Mouse (Mus musculus): ENCODE results near the gene Slc4a2. TPM values are rescaled to one million over a fixed set of nuclear protein-coding genes. Genes with fewer than 3 reads are reported as not detected.

The Slc4a2 gene
- total RNA-seq (2022): 10 to 100 TPM; 21.9 to 32.5 (median 24.7) TPM

DNA sequence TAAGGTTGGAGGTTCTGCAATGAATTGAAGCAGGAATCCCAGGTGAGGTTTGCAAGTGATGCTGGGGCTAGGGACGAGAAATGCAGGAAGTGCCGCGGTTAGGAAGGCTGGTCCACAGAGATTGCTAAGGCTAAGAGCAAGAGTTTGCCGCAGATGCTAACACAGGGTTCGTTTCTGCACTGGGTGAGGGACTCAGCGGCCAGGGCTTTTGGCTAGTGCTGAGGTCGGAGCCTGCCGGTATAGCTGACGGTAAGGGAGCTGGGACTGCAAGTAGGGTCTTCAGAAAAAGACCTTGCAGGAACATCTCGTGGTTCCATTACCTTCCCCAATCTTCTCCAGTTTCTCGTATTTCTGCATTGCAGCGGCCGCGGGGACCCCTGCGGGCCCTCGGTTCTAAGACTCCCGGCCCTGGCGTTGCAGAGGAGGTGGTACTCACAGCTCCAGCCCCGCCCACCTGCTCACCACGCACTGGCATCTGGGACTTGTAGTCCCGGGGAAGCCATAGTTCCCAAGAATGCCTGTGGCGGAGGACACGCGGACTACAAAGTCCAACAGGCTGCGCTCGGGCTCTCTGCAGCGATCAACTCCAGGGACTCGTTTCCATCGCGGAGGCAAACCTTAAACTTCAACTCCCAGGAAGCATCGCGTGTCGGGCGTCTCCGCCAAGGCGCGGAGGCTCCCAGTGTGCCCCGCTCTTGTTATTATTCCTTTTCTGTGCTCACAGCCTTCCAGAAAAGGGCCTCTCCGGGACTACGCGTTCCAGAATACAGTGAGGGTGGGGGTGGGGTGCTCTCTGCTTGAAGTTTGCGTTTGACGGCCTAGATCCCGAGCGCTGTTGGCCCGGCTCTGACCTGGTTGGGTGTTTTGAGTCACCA is at the start of gene Slc4a2, which contains the start of gene Cdk5:
Gene Slc4a2 (plus strand): TSS at position 709 of the 875 bp plus-strand sequence.
Gene Cdk5 (minus strand): TSS at position 402 of the 875 bp plus-strand sequence.
- peak; percentile 99 for DNase-seq (ENCODE audit: low spot score)

- no peak for DNase-seq (ENCODE audit: low spot score)
These were observed 49.4 kb upstream of the Slc4a2 start for GRCm38 (mm10) chr5:24374216-24374615.

GRCm38 (mm10) chr5:24374666-24375328 is 48.8 kb upstream of the Slc4a2 start:
- DNase-seq (ENCODE audit: low spot score): no peak

DNA sequence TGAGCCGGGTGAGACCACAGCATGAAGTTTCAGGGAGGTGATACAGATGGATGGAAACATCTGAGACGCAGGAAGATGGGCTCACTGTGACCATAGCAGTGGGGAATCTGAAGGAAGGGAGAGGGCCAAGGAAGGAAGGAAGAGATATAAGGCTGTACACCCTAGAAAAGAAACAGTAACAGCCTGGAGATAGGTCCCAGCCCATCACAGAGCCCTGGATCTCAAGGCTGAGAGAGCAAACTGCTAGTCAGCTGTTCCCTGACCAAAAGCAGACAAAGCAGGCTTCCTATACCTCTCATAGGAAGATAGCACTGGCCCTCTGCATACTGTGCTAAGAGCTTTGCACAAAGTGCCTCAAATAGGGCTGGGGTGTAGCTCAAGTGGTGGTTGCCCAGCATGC is 44.9 kb upstream of the Slc4a2 start:
- no peak for DNase-seq (ENCODE audit: low spot score)

- no peak for DNase-seq (ENCODE audit: low spot score)
These were observed 44.1 kb upstream of the Slc4a2 start for GRCm38 (mm10) chr5:24379501-24379900.

- DNase-seq (ENCODE audit: low spot score): no peak
These were observed 43.1 kb upstream of the Slc4a2 start for GRCm38 (mm10) chr5:24380499-24380898.

- DNase-seq (ENCODE audit: low spot score): no peak
These were observed 42.2 kb upstream of the Slc4a2 start for GRCm38 (mm10) chr5:24381486-24381885.

GRCm38 (mm10) chr5:24381988-24382387 is 41.6 kb upstream of the Slc4a2 start:
- no peak for DNase-seq (ENCODE audit: low spot score)

GRCm38 (mm10) chr5:24383026-24383859 is 40.4 kb upstream of the Slc4a2 start:
- peak; percentile 87 for DNase-seq (ENCODE audit: low spot score)

GRCm38 (mm10) chr5:24384407-24384806 is 39.2 kb upstream of the Slc4a2 start:
- DNase-seq (ENCODE audit: low spot score): peak; percentile 82

DNA sequence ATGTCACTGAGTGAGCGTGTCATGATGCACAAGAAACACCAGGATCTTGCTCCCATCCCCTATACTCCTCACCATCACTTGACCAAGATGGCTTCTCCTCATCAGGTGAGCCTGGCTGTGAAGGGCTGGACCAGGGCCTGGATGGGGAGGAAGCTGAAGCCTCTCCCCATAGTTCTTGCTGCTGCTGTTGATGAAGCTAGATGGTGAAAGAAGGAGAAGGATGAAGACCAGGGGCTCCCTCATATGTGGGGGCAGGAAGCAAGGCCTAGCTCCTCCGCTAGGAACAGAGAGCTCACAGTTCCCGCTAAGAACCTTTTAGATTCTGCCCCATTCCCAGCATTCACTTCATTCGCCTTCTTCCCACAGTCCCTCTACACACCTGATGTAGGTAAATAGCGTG is 38.3 kb upstream of the Slc4a2 start:
- no peak for DNase-seq (ENCODE audit: low spot score)

- no peak for DNase-seq (ENCODE audit: low spot score)
These were observed 37.6 kb upstream of the Slc4a2 start for GRCm38 (mm10) chr5:24385887-24386550.

DNA sequence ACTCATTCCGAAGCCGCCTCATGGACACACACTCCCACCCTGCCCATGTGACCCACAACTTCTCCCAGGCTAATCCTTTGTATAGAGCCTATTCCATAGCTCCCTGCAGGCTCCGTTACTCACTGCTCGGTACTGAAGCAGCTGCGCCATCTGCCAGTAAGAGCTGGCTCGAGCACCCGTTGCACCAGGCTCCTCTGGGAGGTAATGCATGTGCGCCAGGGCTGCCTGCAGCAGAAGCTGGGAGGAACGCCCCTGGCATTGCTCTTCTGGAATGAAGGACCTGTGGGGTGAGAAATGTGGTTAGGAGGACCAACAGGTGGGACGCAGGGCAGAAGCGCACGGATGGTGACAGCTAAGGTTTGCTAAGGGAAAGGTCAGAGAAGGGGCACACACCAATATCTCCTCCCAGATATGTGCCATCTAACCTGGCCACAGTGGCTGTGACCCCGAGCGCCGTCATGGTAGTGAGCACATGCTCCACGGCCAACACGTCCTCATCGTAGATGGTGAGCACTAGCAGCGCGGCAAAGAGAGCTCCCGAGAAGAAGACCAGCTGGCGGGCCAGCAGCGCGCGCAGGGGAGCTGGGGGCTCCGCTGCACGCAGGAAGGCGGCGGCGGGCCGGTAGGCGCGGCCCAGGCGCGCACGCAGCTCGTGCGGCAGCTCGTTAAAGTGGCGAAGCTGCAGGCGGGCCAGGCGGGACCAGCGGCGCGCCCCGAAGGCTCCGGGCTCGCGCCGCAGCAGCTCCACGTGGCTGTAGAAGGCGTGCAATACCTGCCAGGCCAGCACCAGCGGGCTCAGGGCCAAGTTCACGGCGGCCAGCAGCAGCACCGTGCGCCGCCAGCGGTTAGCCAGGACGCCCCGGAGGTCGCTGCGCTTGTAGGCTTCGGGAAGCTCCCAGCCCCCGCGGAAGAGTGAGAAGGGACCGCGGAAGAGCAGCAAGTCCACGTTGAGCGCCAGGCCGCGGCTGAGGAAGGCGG is 36.1 kb upstream of the Slc4a2 start:
- no peak for DNase-seq (ENCODE audit: low spot score)

- no peak for DNase-seq (ENCODE audit: low spot score)
These were observed 35.3 kb upstream of the Slc4a2 start for GRCm38 (mm10) chr5:24388246-24388915.

GRCm38 (mm10) chr5:24389011-24389657 is 34.5 kb upstream of the Slc4a2 start:
- no peak for DNase-seq (ENCODE audit: low spot score)

DNA sequence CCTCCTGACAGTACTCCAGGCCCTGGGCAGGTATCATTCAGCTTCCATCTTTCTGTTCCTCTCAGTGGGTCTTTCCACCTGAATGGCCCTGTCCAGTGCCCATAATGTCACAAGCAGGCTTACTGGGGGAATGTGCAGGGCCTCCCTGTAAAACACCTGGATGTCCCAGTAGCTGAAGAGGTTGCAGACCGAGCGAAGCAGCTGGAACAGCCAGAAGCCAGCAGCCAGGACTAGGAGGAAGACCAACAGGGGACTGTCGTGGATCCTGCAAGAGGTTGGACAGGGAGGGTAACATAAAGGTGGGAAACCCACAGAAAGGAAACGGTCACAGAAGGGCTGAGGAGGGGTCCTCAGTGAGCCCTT is 34.0 kb upstream of the Slc4a2 start:
- DNase-seq (ENCODE audit: low spot score): no peak

DNA sequence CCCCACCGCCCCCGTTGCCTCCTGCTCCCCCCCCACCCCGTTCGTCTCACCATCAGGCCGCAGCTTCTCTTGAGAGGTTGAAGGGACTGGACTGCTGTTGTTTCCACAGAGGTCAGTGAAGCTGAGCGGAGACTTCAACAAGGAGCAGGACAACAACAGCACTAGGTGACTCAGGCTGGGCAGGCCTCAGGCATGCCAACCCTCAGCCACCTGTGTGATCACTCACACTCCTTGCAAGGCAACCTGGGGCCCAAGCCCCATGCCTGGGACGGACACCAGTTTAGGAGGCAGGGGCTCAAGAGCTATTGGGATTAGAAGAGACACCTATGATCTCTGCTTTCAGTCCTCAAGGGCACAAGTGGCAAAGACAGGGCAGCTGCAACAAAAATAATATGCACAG is 31.8 kb upstream of the Slc4a2 start, which contains the start of gene Atg9b:
Gene Atg9b (minus strand): TSS at position 280 of the 400 bp plus-strand sequence.
- DNase-seq (ENCODE audit: low spot score): no peak

- no peak for DNase-seq (ENCODE audit: low spot score)
These were observed 30.9 kb upstream of the Slc4a2 start for GRCm38 (mm10) chr5:24392724-24393123.

GRCm38 (mm10) chr5:24393392-24393997 is 30.1 kb upstream of the Slc4a2 start, which contains the start of gene Abcb8:
Gene Abcb8 (plus strand): TSS chr5:24393663.
- peak; percentile 91 for DNase-seq (ENCODE audit: low spot score)

Measured in heart, adult 8-10 months (tissue).